Mouse (Mus musculus) kidney, embryonic 16.5 days (tissue): ENCODE results near the gene Ihh. TPM values are rescaled to one million over a fixed set of nuclear protein-coding genes. Genes with fewer than 3 reads are reported as not detected.

Source experiments
- ATAC-seq: fragments of 200-750 bp; cut with Nextera tagmentation; 2 replicates; pipeline ENCODE4 v1.8.0; 2017; ENCODE audit warnings: moderate TSS enrichment; ENCODE audit not compliant: low FRiP score, low TSS enrichment
- H3K27ac ChIP-seq: fragments of 300-500 bp; sonication (generic); 2 replicates; pipeline ENCODE4 v1.5.1; 2014; ENCODE audit warnings: low read length
- H3K27me3 ChIP-seq: fragments of 300-500 bp; sonication (generic); 2 replicates; pipeline ENCODE4 v1.6.1; 2014; ENCODE audit warnings: low read length, control low read depth, mixed read lengths; ENCODE audit not compliant: insufficient read depth
- H3K36me3 ChIP-seq: fragments of 300-500 bp; sonication (generic); 2 replicates; pipeline ENCODE4 v1.6.1; 2014; ENCODE audit warnings: low read length, control low read depth, mixed read lengths; ENCODE audit not compliant: insufficient read depth
- H3K4me1 ChIP-seq: fragments of 300-500 bp; sonication (generic); 2 replicates; pipeline ENCODE4 v1.6.1; 2014; ENCODE audit warnings: low read length, control low read depth, mixed read lengths; ENCODE audit not compliant: insufficient read depth
- H3K4me2 ChIP-seq: fragments of 300-500 bp; sonication (generic); replicated peaks from 2 replicates; pipeline ENCODE4 v1.6.1; 2014; ENCODE audit warnings: low read depth, low read length
- H3K4me3 ChIP-seq: fragments of 300-500 bp; sonication (generic); 2 replicates; pipeline ENCODE4 v1.5.1; 2014; ENCODE audit warnings: mild to moderate bottlenecking, low read length
- H3K9ac ChIP-seq: fragments of 300-500 bp; sonication (generic); replicated peaks from 2 replicates; pipeline ENCODE4 v1.6.1; 2014; ENCODE audit warnings: low read length
- H3K9me3 ChIP-seq: fragments of 300-500 bp; sonication (generic); 2 replicates; pipeline ENCODE4 v1.6.1; 2016; ENCODE audit warnings: low read length, control low read depth
- WGBS: fragments of 180-500 bp; shearing (Covaris S2); extraction: QIAGEN DNeasy Blood & Tissue Kit; methylation state at CpG from one replicate; pipeline ENCODE4 v1.1.7; 2014; 5-methylcytosine and 5-hydroxymethylcytosine counted together
- microRNA counts: library from miRNA; unstranded; fragments of <30 nt; microRNA quantifications from one replicate; lab custom pipeline; 2016
- microRNA-seq: library from miRNA; unstranded; fragments of <30 nt; microRNA quantifications from one replicate; pipeline ENCODE4, GENCODE M21; 2016
- polyA plus RNA-seq: library from polyadenylated mRNA; unstranded; fragments of >200 nt; fragmentation: Nextera tagmentation; extraction: Ambion mirVana; gene quantifications from 2 replicates; pipeline ENCODE4 v1.2.1, GENCODE M21; 2015

Ihh gene
- polyA plus RNA-seq, 1 experiment from 2014 or later = 2.4 TPM

- Histone ChIP-seq H3K9me3 (no peaks in the 10 kb centered on the region), H3K9ac (no peak overlapping the region), H3K36me3 (no peaks in the 10 kb centered on the region), H3K27ac (no peak overlapping the region), H3K4me2 (no peak overlapping the region), H3K4me3 (no peak overlapping the region), H3K4me1 (peaks cover 6% of the 10 kb centered on the region; the same call in 1 of the 2 replicates), H3K27me3 (peaks cover 66% of the 10 kb centered on the region)
- 19% methylated on average over 6 of the region's 6 CpGs for whole genome bisulfite sequencing
- ATAC-seq = no peak
Observed at GRCm38 (mm10) chr1:74902191-74902590, 49.3 kb downstream of the Ihh start.

GRCm38 (mm10) chr1:74901686-74902085, 49.8 kb downstream of the Ihh start:
- Histone ChIP-seq H3K9me3 (no peaks in the 10 kb centered on the region), H3K9ac (no peak overlapping the region), H3K4me2 (no peak overlapping the region), H3K36me3 (no peaks in the 10 kb centered on the region), H3K4me3 (no peak overlapping the region), H3K27ac (no peak overlapping the region), H3K4me1 (peaks cover 6% of the 10 kb centered on the region; the same call in 1 of the 2 replicates), H3K27me3 (peaks cover 71% of the 10 kb centered on the region)
- no peak for ATAC-seq
- 6% methylated on average over 3 of the region's 3 CpGs for WGBS

GRCm38 (mm10) chr1:74900341-74901285, 50.9 kb downstream of the Ihh start:
- Histone ChIP-seq H3K9me3 (no peaks in the 10 kb centered on the region), H3K9ac (0 out of 2 replicates have a peak overlapping the region, but pooled peaks have one; percentile 29), H3K27ac (no peak overlapping the region), H3K36me3 (no peaks in the 10 kb centered on the region), H3K4me2 (peak overlapping the region; percentile 55), H3K4me1 (peaks cover 6% of the 10 kb centered on the region; the same call in 1 of the 2 replicates), H3K4me3 (peak overlapping the region; percentile 42), H3K27me3 (peaks cover 82% of the 10 kb centered on the region)
- WGBS = under 1% methylated on average over 61 of the region's 66 CpGs
- peak; percentile 68 for ATAC-seq

- no peak for ATAC-seq
- Histone ChIP-seq H3K4me2 (no peak overlapping the region), H3K36me3 (no peaks in the 10 kb centered on the region), H3K4me1 (peaks cover 6% of the 10 kb centered on the region; the same call in 1 of the 2 replicates), H3K27ac (no peak overlapping the region), H3K9ac (no peak overlapping the region), H3K27me3 (peaks cover 95% of the 10 kb centered on the region), H3K4me3 (no peak overlapping the region), H3K9me3 (no peaks in the 10 kb centered on the region)
- 7% methylated on average over 8 of the region's 10 CpGs for WGBS
Observed at GRCm38 (mm10) chr1:74898656-74899431, 52.6 kb downstream of the Ihh start.

- Histone ChIP-seq H3K27me3 (peaks cover 96% of the 10 kb centered on the region), H3K27ac (no peak overlapping the region), H3K4me3 (no peak overlapping the region), H3K36me3 (no peaks in the 10 kb centered on the region), H3K4me2 (no peak overlapping the region), H3K9ac (no peak overlapping the region), H3K4me1 (peaks cover 9% of the 10 kb centered on the region), H3K9me3 (no peaks in the 10 kb centered on the region)
- WGBS = under 1% methylated on average over 7 of the region's 7 CpGs
- ATAC-seq = no peak
Observed at GRCm38 (mm10) chr1:74897976-74898375, 53.5 kb downstream of the Ihh start.

MicroRNAs within 50 kb of the gene (microRNA counts, 519-probe panel; counts per million panel counts)
- 2,588 counts per million, percentile 63 among the panel's probes with 10 or more counts for microRNA mmu-miR-375 (lab: Ali Mortazavi, UCI)

Small RNA genes lying within 50 kb of the gene (microRNA-seq; reads per million reads assigned to microRNA genes)
- 605 reads per million, percentile 76 among the genes with 10 or more reads in this experiment for gene Mir375

Other genes with a start within 250 kb of the Ihh start
- gene Cyp27a1, start 238.1 kb downstream of the Ihh start, polyA plus RNA-seq = 7.6 and 7.7 TPM in 2 replicates
- gene Prkag3, start 202.5 kb downstream of the Ihh start, polyA plus RNA-seq = 0.49 and 0.55 TPM in 2 replicates
- 1.9 and 2.5 TPM in 2 replicates for gene Wnt6, start 179.8 kb downstream of the Ihh start, polyA plus RNA-seq
- gene Wnt10a, start 160.2 kb downstream of the Ihh start, polyA plus RNA-seq = 0.50 and 0.57 TPM in 2 replicates
- gene Cdk5r2, start 96.7 kb downstream of the Ihh start, polyA plus RNA-seq = not detected in 2 replicates
- gene Fev, start 66.3 kb downstream of the Ihh start, polyA plus RNA-seq = 0.24 TPM in 1 of 2 replicates, not detected in the other
- not detected in 2 replicates for gene Cryba2, start 58.5 kb downstream of the Ihh start, polyA plus RNA-seq
- gene Cfap65, start 16.1 kb downstream of the Ihh start, polyA plus RNA-seq = 0.09 TPM in 1 of 2 replicates, not detected in the other
- 10.0 and 12.1 TPM in 2 replicates for gene Nhej1, start 173.5 kb upstream of the Ihh start, polyA plus RNA-seq
- gene Slc23a3, start 182.2 kb upstream of the Ihh start, polyA plus RNA-seq = 5.9 and 6.2 TPM in 2 replicates
- gene Cnppd1, start 191.0 kb upstream of the Ihh start, polyA plus RNA-seq = 51.1 and 54.4 TPM in 2 replicates
- 56.3 and 59.8 TPM in 2 replicates for gene Retreg2, start 191.1 kb upstream of the Ihh start, polyA plus RNA-seq
- 48.4 and 51.0 TPM in 2 replicates for gene Zfand2b, start 217.0 kb upstream of the Ihh start, polyA plus RNA-seq
- gene Abcb6, start 228.7 kb upstream of the Ihh start, polyA plus RNA-seq = 36.4 and 37.2 TPM in 2 replicates
- 29.2 and 30.1 TPM in 2 replicates for gene Ankzf1, start 240.5 kb upstream of the Ihh start, polyA plus RNA-seq
- gene Atg9a, start 240.5 kb upstream of the Ihh start, polyA plus RNA-seq = 33.0 and 36.0 TPM in 2 replicates